Mouse (Mus musculus) natural killer cell, adult 2 months (primary cell): ENCODE results near the gene Exph5.

Source experiments
- DNase-seq, 2 experiments: peaks; one replicate each; pipeline ENCODE4 v3.0.0; 2022; ENCODE audit warnings: low spot score in 2 of 2

Exph5 gene

GRCm38 (mm10) chr9:53320894-53321650, 19.6 kb downstream of the Exph5 start:
- no peak for DNase-seq

- no peak for DNase-seq
Observed at GRCm38 (mm10) chr9:53321683-53322082, 20.2 kb downstream of the Exph5 start.

- no peak for DNase-seq
Observed at GRCm38 (mm10) chr9:53323419-53324251, 22.2 kb downstream of the Exph5 start.

GRCm38 (mm10) chr9:53325363-53326090, 24.1 kb downstream of the Exph5 start:
- DNase-seq, result no peak

GRCm38 (mm10) chr9:53328203-53328602, 26.7 kb downstream of the Exph5 start:
- DNase-seq, result no peak

- no peak for DNase-seq
Observed at GRCm38 (mm10) chr9:53329301-53330206, 28.1 kb downstream of the Exph5 start.

GRCm38 (mm10) chr9:53330247-53330646, 28.8 kb downstream of the Exph5 start:
- DNase-seq, result no peak

GRCm38 (mm10) chr9:53333436-53333835, 32.0 kb downstream of the Exph5 start:
- DNase-seq, result no peak

GRCm38 (mm10) chr9:53335131-53335530, 33.7 kb downstream of the Exph5 start:
- no peak for DNase-seq

- DNase-seq, result no peak
Observed at GRCm38 (mm10) chr9:53339603-53340002, 38.1 kb downstream of the Exph5 start.

- DNase-seq, result no peak
Observed at GRCm38 (mm10) chr9:53340328-53340916, 39.0 kb downstream of the Exph5 start.

- no peak for DNase-seq
Observed at GRCm38 (mm10) chr9:53340969-53341368, 39.5 kb downstream of the Exph5 start.

- no peak for DNase-seq
Observed at GRCm38 (mm10) chr9:53341981-53342380, 40.5 kb downstream of the Exph5 start.

- DNase-seq, result no peak
Observed at GRCm38 (mm10) chr9:53344646-53345432, 43.4 kb downstream of the Exph5 start.

- DNase-seq, result no peak
Observed at GRCm38 (mm10) chr9:53345728-53346127, 44.3 kb downstream of the Exph5 start.

- DNase-seq, result no peak
Observed at GRCm38 (mm10) chr9:53346402-53346801, 44.9 kb downstream of the Exph5 start.

- no peak for DNase-seq
Observed at GRCm38 (mm10) chr9:53349211-53349610, 47.7 kb downstream of the Exph5 start.

GRCm38 (mm10) chr9:53350331-53350730, 48.9 kb downstream of the Exph5 start:
- DNase-seq, result no peak

GRCm38 (mm10) chr9:53351899-53352298, 50.4 kb downstream of the Exph5 start:
- DNase-seq, result no peak

GRCm38 (mm10) chr9:53353161-53353560, 51.7 kb downstream of the Exph5 start:
- DNase-seq, result no peak
